Mouse (Mus musculus) lung, adult 2 months (tissue): Measurements from ENCODE around the gene Dmc1.

ENCODE experiments used
- CTCF ChIP-seq: fragments of 200-500 bp; IDR thresholded peaks from 2 replicates; pipeline ENCODE4 v1.5.1; 2011; ENCODE audit warnings: mild to moderate bottlenecking, low read length, control low read depth; ENCODE audit not compliant: insufficient read depth
- POLR2A ChIP-seq: fragments of 200-500 bp; IDR thresholded peaks from 2 replicates; pipeline ENCODE4 v1.6.1; 2011; ENCODE audit warnings: low read depth, mild to moderate bottlenecking, control low read depth, low read length, borderline replicate concordance; ENCODE audit errors: extremely low read depth

GRCm38 (mm10) chr15:79650569-79650968 is 45.7 kb upstream of the Dmc1 start:
- TF ChIP-seq CTCF (peak; percentile 63), POLR2A (no peak)
